Mouse (Mus musculus) midbrain, embryonic 11.5 days (tissue): Measurements from ENCODE around the gene Dnah14. TPM values are rescaled to one million over a fixed set of nuclear protein-coding genes. Genes with fewer than 3 reads are reported as not detected.

Source experiments
- ATAC-seq: fragments of 200-750 bp; cut with Nextera tagmentation; 2 replicates; pipeline ENCODE4 v1.8.0; 2017; ENCODE audit warnings: moderate TSS enrichment, moderate library complexity; ENCODE audit not compliant: low FRiP score
- DNase-seq: peaks from one replicate; pipeline ENCODE4 v3.0.0; 2015; ENCODE audit warnings: low spot score; ENCODE audit errors: missing footprints
- H3K27ac ChIP-seq: fragments of 300-500 bp; sonication (generic); 2 replicates; pipeline ENCODE4 v1.5.1; 2014; ENCODE audit warnings: low read depth, low read length
- H3K27me3 ChIP-seq: fragments of 300-500 bp; sonication (generic); 2 replicates; pipeline ENCODE4 v1.6.1; 2014; ENCODE audit warnings: mild to moderate bottlenecking, low read length, moderate library complexity, mixed read lengths; ENCODE audit not compliant: control insufficient read depth, insufficient read depth
- H3K36me3 ChIP-seq: fragments of 300-500 bp; sonication (generic); 2 replicates; pipeline ENCODE4 v1.6.1; 2014; ENCODE audit warnings: mild to moderate bottlenecking, low read length, moderate library complexity, mixed read lengths; ENCODE audit not compliant: control insufficient read depth, insufficient read depth
- H3K4me1 ChIP-seq: fragments of 300-500 bp; sonication (generic); 2 replicates; pipeline ENCODE4 v1.6.1; 2014; ENCODE audit warnings: low read length; ENCODE audit not compliant: control insufficient read depth, insufficient read depth
- H3K4me2 ChIP-seq: fragments of 300-500 bp; sonication (generic); 2 replicates; pipeline ENCODE4 v1.6.1; 2014; ENCODE audit warnings: mild to moderate bottlenecking, moderate library complexity
- H3K4me3 ChIP-seq: fragments of 300-500 bp; sonication (generic); 2 replicates; pipeline ENCODE4 v1.5.1; 2014; ENCODE audit warnings: low read depth, low read length
- H3K9ac ChIP-seq: fragments of 300-500 bp; sonication (generic); 2 replicates; pipeline ENCODE4 v1.6.1; 2014; ENCODE audit warnings: low read length
- H3K9me3 ChIP-seq: fragments of 300-500 bp; sonication (generic); 2 replicates; pipeline ENCODE4 v1.6.1; 2016; ENCODE audit warnings: low read length; ENCODE audit not compliant: control insufficient read depth
- WGBS: fragments of 180-500 bp; shearing (Covaris S2); extraction: QIAGEN DNeasy Blood & Tissue Kit; methylation state at CpG from one replicate; pipeline ENCODE4 v1.1.7; 2014; 5-methylcytosine and 5-hydroxymethylcytosine counted together
- polyA plus RNA-seq: library from polyadenylated mRNA; unstranded; fragments of >200 nt; fragmentation: Nextera tagmentation; extraction: Ambion mirVana; gene quantifications from 2 replicates; pipeline ENCODE4 v1.2.1, GENCODE M21; 2014

Gene Dnah14
- polyA plus RNA-seq, 1 experiment from 2014 or later = 2.7 TPM

DNA sequence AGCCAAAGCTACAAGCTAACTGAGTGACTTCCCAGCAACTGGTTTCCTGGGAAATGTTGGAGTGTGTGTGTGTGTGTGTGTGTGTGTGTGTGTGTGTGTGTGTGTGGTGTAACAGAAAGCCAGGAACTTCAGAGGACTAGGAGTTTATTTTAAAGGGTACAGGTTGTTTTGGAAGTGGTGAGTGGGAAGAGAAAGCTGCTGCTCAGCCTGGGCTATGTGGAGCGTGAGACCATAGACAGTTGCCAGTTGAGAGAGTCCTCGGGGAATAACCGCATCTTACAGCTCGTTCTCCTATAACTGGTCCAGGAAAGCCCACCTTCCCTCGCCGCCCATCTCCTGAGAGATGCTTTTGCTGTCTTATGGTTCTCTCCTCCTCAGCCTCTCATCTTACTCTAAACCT is 12.8 kb downstream of the Dnah14 start:
- no peak overlapping the region for H3K4me3 ChIP-seq
- H3K27me3 ChIP-seq = no peaks in the 10 kb centered on the region
- no peaks in the 10 kb centered on the region for H3K4me1 ChIP-seq
- DNase-seq (no peak), ATAC-seq (no peak)
- no peaks in the 10 kb centered on the region for H3K36me3 ChIP-seq
- no peaks in the 10 kb centered on the region for H3K9me3 ChIP-seq
- 86% methylated on average over 6 of the region's 6 CpGs for WGBS
- H3K4me2 ChIP-seq = no peak overlapping the region
- no peak overlapping the region for H3K27ac ChIP-seq
- no peak overlapping the region for H3K9ac ChIP-seq

DNA sequence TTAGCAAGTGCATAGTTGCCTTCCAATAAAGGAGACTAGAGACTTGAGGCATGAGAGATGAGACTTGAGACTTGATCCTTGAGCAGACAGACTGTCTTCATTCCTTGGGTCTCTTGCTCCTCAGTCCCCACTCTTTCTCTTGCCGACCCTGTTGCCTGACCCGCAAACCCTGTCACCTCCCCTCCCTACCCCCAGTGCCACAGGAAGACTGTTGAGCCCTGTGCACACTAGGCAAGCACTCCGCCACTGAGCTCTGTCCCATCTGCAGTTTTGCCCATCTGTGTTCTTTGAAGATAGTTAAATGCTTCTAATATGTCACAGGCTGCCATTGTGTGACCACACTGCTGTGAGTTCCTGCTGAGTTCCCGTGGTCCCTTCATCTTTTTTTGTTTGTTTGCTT is 23.0 kb downstream of the Dnah14 start:
- WGBS = 59% methylated on average over 4 of the region's 4 CpGs
- Histone ChIP-seq H3K36me3 (no peaks in the 10 kb centered on the region), H3K9me3 (no peaks in the 10 kb centered on the region), H3K4me3 (no peak overlapping the region), H3K27me3 (no peaks in the 10 kb centered on the region), H3K9ac (no peak overlapping the region), H3K27ac (no peak overlapping the region), H3K4me1 (no peaks in the 10 kb centered on the region), H3K4me2 (no peak overlapping the region)
- DNase-seq (no peak), ATAC-seq (no peak)

DNA sequence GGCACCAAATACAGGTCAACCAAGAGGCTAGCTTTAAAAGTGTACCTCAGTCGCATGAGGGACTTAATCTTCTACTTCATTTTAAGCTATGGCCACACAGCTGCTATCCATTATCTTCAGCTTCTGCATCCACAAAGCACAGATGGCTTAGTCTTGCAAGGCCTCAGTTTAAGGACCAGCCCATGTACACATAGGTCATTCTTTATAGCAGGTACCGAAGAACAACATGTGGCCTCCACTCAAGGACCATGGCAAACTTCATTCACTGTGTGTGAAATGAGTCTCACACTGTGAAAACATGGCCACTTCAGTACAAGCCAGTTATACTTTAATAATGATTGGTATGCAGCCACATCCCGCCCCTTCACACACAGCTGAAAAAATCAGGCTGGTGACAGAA is 34.8 kb downstream of the Dnah14 start:
- ATAC-seq (no peak), DNase-seq (no peak)
- H3K4me2 ChIP-seq = no peak overlapping the region
- no peaks in the 10 kb centered on the region for H3K9me3 ChIP-seq
- H3K27me3 ChIP-seq = no peaks in the 10 kb centered on the region; the same call in 1 of the 2 replicates
- no peak overlapping the region for H3K27ac ChIP-seq
- no peak overlapping the region for H3K9ac ChIP-seq
- H3K4me1 ChIP-seq = no peaks in the 10 kb centered on the region
- WGBS = 67% methylated on average over 3 of the region's 3 CpGs
- no peaks in the 10 kb centered on the region for H3K36me3 ChIP-seq
- H3K4me3 ChIP-seq = no peak overlapping the region

DNA sequence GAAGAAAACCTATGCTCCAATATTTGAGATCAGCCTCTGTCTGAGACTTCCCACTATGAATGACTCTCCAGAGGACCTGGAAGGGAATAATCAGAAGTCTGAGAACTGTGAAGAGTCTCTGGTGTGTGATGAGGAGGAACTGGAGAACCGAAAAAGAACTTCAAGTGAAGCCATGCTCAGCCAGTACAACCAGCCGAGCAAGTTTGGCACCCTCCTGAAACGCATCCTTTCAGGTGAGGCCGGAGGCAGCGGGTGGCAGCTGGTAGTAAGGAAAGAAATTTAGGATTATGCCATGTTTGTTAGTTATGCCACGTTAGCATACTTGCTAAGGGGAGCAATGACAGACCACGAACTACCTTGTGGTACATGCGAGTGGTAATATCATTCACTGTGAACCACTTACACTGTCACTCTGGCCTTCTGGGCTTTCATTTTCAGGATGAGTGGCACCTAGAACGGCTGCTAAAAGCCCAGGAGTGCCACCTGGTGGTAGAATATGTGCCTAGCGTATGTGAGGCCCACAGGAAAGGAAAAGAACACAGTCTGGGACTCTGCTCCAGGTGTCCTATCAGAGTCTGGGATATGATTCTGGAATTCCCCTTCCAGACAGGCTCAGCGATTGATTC is 39.6 kb downstream of the Dnah14 start:
- Histone ChIP-seq H3K9ac (no peak overlapping the region), H3K27me3 (no peaks in the 10 kb centered on the region; the same call in 1 of the 2 replicates), H3K9me3 (no peaks in the 10 kb centered on the region), H3K4me3 (no peak overlapping the region), H3K4me2 (no peak overlapping the region), H3K27ac (no peak overlapping the region), H3K4me1 (no peaks in the 10 kb centered on the region), H3K36me3 (no peaks in the 10 kb centered on the region)
- peak; percentile 65; the same call in 1 of the 2 replicates for ATAC-seq
- WGBS = 45% methylated on average over 11 of the region's 11 CpGs
- peak; percentile 93 for DNase-seq

DNA sequence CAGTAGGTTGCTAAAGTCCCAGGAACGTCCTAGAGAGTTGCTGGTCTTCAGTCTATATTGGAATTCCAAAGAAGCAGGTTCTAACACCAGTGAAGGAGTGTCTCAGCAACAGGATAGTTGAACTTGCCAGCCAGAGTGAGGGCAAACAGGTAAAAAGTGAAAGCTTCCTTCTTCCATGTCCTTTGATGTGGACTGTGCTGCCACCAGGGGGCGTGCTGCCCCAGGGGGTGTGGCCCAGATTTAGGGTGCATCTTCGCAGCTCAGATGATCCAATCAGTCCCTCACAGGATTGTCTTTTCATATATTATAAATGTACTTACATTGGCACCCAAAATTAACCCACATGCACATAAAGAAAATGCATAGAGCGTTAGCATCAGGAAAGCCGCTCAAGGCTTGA is 41.0 kb downstream of the Dnah14 start:
- no peaks in the 10 kb centered on the region for H3K36me3 ChIP-seq
- WGBS = 48% methylated on average over 5 of the region's 5 CpGs
- H3K9ac ChIP-seq = no peak overlapping the region
- H3K4me2 ChIP-seq = no peak overlapping the region
- H3K4me1 ChIP-seq = no peaks in the 10 kb centered on the region
- ATAC-seq (no peak), DNase-seq (no peak)
- H3K27ac ChIP-seq = no peak overlapping the region
- H3K27me3 ChIP-seq = no peaks in the 10 kb centered on the region; the same call in 1 of the 2 replicates
- no peaks in the 10 kb centered on the region for H3K9me3 ChIP-seq
- H3K4me3 ChIP-seq = no peak overlapping the region

DNA sequence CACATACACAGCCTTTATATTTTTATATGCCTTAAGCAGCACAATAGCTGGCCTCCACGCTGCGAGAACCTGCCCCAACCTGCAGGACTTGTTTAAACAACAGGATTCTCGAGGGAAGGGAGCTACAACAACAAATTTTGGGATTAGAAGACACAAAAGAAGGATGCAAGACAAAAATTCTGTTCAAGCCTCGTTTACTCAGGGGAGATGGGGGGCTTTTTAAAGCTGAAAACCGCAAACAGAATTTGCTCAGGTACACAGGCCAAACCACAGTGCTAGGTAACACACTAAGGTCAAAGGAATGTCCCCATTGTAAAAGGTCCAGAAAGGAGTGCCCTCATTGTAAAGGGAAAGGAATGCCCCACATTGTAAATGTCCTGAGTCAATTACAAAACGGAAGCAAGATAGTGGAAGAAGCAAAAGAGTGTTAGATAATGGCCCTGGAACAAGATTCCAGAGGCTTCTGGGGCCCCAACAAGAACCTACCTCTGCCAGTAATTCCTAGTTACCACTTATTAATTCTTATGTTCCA is 46.9 kb downstream of the Dnah14 start:
- H3K4me2 ChIP-seq = no peak overlapping the region
- H3K27ac ChIP-seq = no peak overlapping the region
- ATAC-seq (no peak), DNase-seq (peak; percentile 79)
- 61% methylated on average over 6 of the region's 6 CpGs for WGBS
- no peaks in the 10 kb centered on the region for H3K4me1 ChIP-seq
- H3K27me3 ChIP-seq = no peaks in the 10 kb centered on the region
- H3K9ac ChIP-seq = no peak overlapping the region
- H3K36me3 ChIP-seq = no peaks in the 10 kb centered on the region
- H3K9me3 ChIP-seq = no peaks in the 10 kb centered on the region
- no peak overlapping the region for H3K4me3 ChIP-seq

DNA sequence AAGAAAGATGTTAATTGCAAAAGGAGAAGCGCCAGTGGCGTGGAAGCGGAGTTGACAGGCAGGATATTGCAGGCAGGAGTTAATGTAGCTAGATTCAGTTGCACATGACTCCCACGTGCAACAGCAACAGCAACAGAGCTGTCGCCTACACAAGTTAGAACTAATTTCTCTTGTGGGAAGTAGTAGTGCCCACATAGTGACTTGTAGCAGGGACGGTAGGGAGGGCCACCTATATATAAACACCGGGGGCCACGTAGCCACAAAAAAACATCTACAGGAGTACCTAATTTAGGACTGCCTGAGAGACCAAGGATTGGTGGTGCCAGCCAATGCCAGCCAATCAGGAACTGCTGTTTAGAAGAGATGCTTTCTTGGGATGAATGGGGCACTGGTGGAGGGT is 48.5 kb downstream of the Dnah14 start:
- Histone ChIP-seq H3K9me3 (no peaks in the 10 kb centered on the region), H3K4me2 (no peak overlapping the region), H3K27ac (no peak overlapping the region), H3K9ac (no peak overlapping the region), H3K4me3 (no peak overlapping the region), H3K4me1 (no peaks in the 10 kb centered on the region), H3K27me3 (no peaks in the 10 kb centered on the region), H3K36me3 (no peaks in the 10 kb centered on the region)
- ATAC-seq (no peak), DNase-seq (no peak)
- WGBS = 93% methylated on average over 8 of the region's 8 CpGs

DNA sequence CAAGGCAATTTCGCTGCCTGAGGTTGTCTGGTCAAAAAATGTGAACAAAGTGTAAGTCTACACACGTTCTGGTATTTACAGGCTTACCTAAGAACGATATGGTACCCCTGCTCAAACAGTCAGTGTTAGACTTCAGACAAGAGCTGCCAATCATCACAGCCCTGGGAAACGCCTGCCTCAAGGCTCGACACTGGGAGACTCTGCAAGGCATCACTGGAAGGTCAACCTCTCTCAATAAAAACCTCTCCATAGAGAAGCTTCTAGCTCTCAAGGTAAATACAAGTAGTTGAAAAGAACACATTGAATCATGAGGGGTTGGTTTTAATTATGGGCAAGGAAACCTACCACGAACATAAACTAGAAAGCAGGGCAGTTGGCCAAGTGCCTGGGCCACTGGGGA is 51.9 kb downstream of the Dnah14 start:
- no peak overlapping the region for H3K4me3 ChIP-seq
- H3K9ac ChIP-seq = no peak overlapping the region
- no peak overlapping the region for H3K4me2 ChIP-seq
- no peaks in the 10 kb centered on the region for H3K36me3 ChIP-seq
- peak; percentile 72 for DNase-seq
- no peak overlapping the region for H3K27ac ChIP-seq
- no peaks in the 10 kb centered on the region for H3K9me3 ChIP-seq
- WGBS = 72% methylated on average over 6 of the region's 6 CpGs
- ATAC-seq = no peak
- H3K4me1 ChIP-seq = no peaks in the 10 kb centered on the region
- H3K27me3 ChIP-seq = no peaks in the 10 kb centered on the region

DNA sequence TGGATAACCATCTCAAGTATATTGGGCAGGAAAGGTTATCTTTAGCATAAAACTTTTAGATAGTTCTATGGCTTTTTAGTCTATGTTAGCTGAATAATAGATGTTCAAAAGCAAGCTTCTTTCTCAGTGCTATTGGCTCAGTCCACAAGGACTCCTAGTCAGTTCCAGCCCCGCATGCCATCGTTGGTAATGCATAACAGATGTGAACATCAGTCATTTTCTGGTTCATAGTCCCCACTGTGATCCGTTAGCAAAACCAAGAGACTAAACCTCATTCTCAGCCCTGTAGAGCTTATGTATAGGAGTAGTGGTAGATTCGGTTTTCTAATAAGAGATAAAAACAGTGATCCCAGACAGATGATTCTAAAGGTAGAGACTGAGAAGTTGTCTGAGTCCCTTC is 55.0 kb downstream of the Dnah14 start:
- 80% methylated on average over 4 of the region's 4 CpGs for WGBS
- Histone ChIP-seq H3K9me3 (no peaks in the 10 kb centered on the region), H3K4me3 (no peak overlapping the region), H3K4me2 (no peak overlapping the region), H3K36me3 (no peaks in the 10 kb centered on the region), H3K27ac (no peak overlapping the region), H3K9ac (no peak overlapping the region), H3K27me3 (no peaks in the 10 kb centered on the region), H3K4me1 (no peaks in the 10 kb centered on the region)
- no peak for DNase-seq
- ATAC-seq = no peak
